Mouse (Mus musculus) liver, embryonic 14.5 days (tissue): ENCODE measurements at regions not wholly inside any gene's neighbourhood (a gene's known extent, or its start where the extent isn't known, plus 50 kb on each side); places are given as distances from the start of the nearest gene placed in this dataset.
A peak's percentile ranks its signal among the peaks of the same experiment; 100 is the strongest.

Experiments
- ATAC-seq: fragments of 200-750 bp; cut with Nextera tagmentation; 2 replicates; pipeline ENCODE4 v1.8.0; 2017; ENCODE audit warnings: moderate number of reproducible peaks, mild to moderate bottlenecking, moderate library complexity; ENCODE audit not compliant: insufficient read depth
- DNase-seq, 3 experiments: peaks; one replicate each; pipeline ENCODE4 v3.0.0-alpha.2; 2012 to 2013; ENCODE audit warnings: low read depth in 3 of 3, low spot score in 3 of 3
- H3K27ac ChIP-seq: fragments of 300-500 bp; sonication (generic); 2 replicates; pipeline ENCODE4 v1.5.1; 2014; ENCODE audit warnings: moderate library complexity, mild to moderate bottlenecking, control low read depth, inconsistent platforms
- H3K27me3 ChIP-seq: fragments of 300-500 bp; sonication (generic); 2 replicates; pipeline ENCODE4 v1.6.1; 2014; ENCODE audit warnings: mild to moderate bottlenecking, low read length, moderate library complexity; ENCODE audit not compliant: control insufficient read depth, insufficient read depth
- H3K36me3 ChIP-seq: fragments of 300-500 bp; sonication (generic); replicated peaks from 2 replicates; pipeline ENCODE4 v1.6.1; 2014; ENCODE audit warnings: low read depth; ENCODE audit not compliant: control insufficient read depth, insufficient read depth
- H3K4me1 ChIP-seq, 2 experiments: fragments of 200-500 bp in 1 of 2; fragments of 300-500 bp in 1 of 2; sonication (generic) in 1 of 2; replicated peaks; 2 replicates each; pipeline ENCODE4 v1.6.1; 2012 to 2014; ENCODE audit warnings: antibody characterized with exemption in 1 of 2, inconsistent platforms in 1 of 2, low read length in 1 of 2; ENCODE audit not compliant: control insufficient read depth in 2 of 2, insufficient read depth in 2 of 2
- H3K4me2 ChIP-seq: fragments of 300-500 bp; sonication (generic); 2 replicates; pipeline ENCODE4 v1.6.1; 2014; ENCODE audit warnings: low read depth, mild to moderate bottlenecking, control low read depth, moderate library complexity
- H3K4me3 ChIP-seq, 2 experiments: fragments of 200-500 bp in 1 of 2; fragments of 300-500 bp in 1 of 2; sonication (generic) in 1 of 2; 2 replicates each; pipeline ENCODE4 v1.5.1; 2012 to 2014; ENCODE audit warnings: low read depth in 2 of 2, low read length in 2 of 2, mild to moderate bottlenecking in 2 of 2, control low read depth in 1 of 2, inconsistent platforms in 1 of 2, moderate library complexity in 1 of 2; ENCODE audit not compliant: insufficient read depth in 1 of 2
- H3K9ac ChIP-seq: fragments of 300-500 bp; sonication (generic); replicated peaks from 2 replicates; pipeline ENCODE4 v1.6.1; 2014; ENCODE audit warnings: mild to moderate bottlenecking, control low read depth, moderate library complexity
- H3K9me3 ChIP-seq: fragments of 300-500 bp; sonication (generic); 2 replicates; pipeline ENCODE4 v1.6.1; 2016; ENCODE audit warnings: low read length, mixed read lengths; ENCODE audit not compliant: control insufficient read depth
- CTCF ChIP-seq: IDR thresholded peaks from 2 replicates; pipeline ENCODE4 v1.5.1; 2016; ENCODE audit warnings: antibody characterized with exemption, low read depth, control low read depth
- EP300 ChIP-seq: IDR thresholded peaks from 2 replicates; pipeline ENCODE4 v1.6.1; 2016; ENCODE audit warnings: antibody characterized with exemption, low read depth
- WGBS: fragments of 180-500 bp; shearing (Covaris S2); extraction: QIAGEN DNeasy Blood & Tissue Kit; methylation state at CpG from one replicate; pipeline ENCODE4 v1.1.7; 2014; ENCODE audit not compliant: insufficient replicate concordance; 5-methylcytosine and 5-hydroxymethylcytosine counted together

- DNase-seq (peak; percentile 49 to 69 (median 49)), ATAC-seq (peak; percentile 80)
- WGBS: under 1% methylated on average over 31 of the region's 31 CpGs
- peak overlapping the region; percentile 68 for H3K9ac ChIP-seq
- TF ChIP-seq EP300 (no peak), CTCF (no peak)
- peaks cover 5 to 7% of the 10 kb centered on the region in 2 experiments; a peak in 2 of 4 replicates for H3K4me1 ChIP-seq
- peak overlapping the region; percentile 67 to 82 for H3K4me3 ChIP-seq
- H3K27me3 ChIP-seq: no peaks in the 10 kb centered on the region
- H3K9me3 ChIP-seq: no peaks in the 10 kb centered on the region
- no peak overlapping the region; the same call in 1 of the 2 replicates for H3K27ac ChIP-seq
- no peaks in the 10 kb centered on the region for H3K36me3 ChIP-seq
- H3K4me2 ChIP-seq: peak overlapping the region; percentile 64
Measured at GRCm38 (mm10) chr2:18586925-18587724, 85.1 kb upstream of the Commd3 start.

- H3K36me3 ChIP-seq: no peaks in the 10 kb centered on the region
- peak in 1 of 3 experiments; percentile 25 for DNase-seq
- peak overlapping the region; percentile 20; the same call in 1 of the 2 replicates for H3K4me2 ChIP-seq
- 0 out of 4 replicates have a peak overlapping the region, but pooled peaks of 1 of the 2 experiments have one; percentile 4 for H3K4me3 ChIP-seq
- H3K9me3 ChIP-seq: no peaks in the 10 kb centered on the region
- 22% methylated on average over 9 of the region's 9 CpGs for WGBS
- H3K9ac ChIP-seq: no peak overlapping the region
- TF ChIP-seq EP300 (no peak), CTCF (peak; percentile 34; the same call in 1 of the 2 replicates)
- no peak overlapping the region for H3K27ac ChIP-seq
- H3K4me1 ChIP-seq: peaks cover 5 to 7% of the 10 kb centered on the region in 2 experiments; a peak in 1 of 4 replicates
- peak; percentile 38; the same call in 1 of the 2 replicates for ATAC-seq
- no peaks in the 10 kb centered on the region for H3K27me3 ChIP-seq
Measured at GRCm38 (mm10) chr2:18585564-18586336, 86.4 kb upstream of the Commd3 start.

- H3K9me3 ChIP-seq: no peaks in the 10 kb centered on the region
- no peaks in the 10 kb centered on the region for H3K27me3 ChIP-seq
- H3K9ac ChIP-seq: no peak overlapping the region
- TF ChIP-seq EP300: no peak
- TF ChIP-seq CTCF: no peak
- no peak overlapping the region for H3K4me3 ChIP-seq
- H3K27ac ChIP-seq: no peak overlapping the region
- ATAC-seq (no peak), DNase-seq (no peak)
- H3K4me1 ChIP-seq: no peaks in the 10 kb centered on the region
- WGBS: 25% methylated on average over 4 of the region's 4 CpGs
- H3K36me3 ChIP-seq: no peaks in the 10 kb centered on the region
- H3K4me2 ChIP-seq: no peak overlapping the region
Measured at GRCm38 (mm10) chr2:18558133-18558532, 114.1 kb upstream of the Commd3 start.

DNA sequence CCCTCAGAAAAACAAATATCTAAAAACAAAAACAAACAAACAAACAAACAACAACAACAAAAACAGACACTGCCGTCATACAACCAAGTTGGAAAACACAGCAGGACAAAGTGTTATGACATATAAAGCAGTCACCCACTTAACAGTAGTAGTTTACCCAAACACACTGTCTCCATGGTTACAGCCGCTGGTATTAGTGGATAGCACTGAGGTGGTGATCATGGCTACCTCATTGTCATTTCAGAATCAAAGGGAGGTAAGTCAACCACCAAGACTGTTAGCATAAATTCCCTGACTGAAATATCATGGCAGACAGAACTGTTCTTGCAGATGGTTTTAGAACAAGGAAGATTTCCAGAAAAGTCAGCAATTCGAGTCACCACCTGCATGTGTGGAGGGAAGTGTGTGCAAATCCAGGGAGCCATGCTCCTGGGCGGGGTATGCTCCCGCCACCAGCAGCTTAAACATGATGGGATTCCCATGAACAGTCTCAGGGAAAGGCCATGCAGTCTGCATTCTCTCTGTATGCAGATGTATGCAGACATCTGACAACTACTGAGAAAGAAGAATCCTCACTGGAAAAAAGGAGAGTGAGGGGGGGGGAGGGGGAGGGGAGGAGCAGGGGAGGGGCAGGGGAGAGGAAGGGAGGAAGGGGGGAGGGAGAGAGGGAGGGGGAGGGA is 124.1 kb upstream of the Commd3 start:
- Histone ChIP-seq H3K4me1 (no peaks in the 10 kb centered on the region), H3K27me3 (no peaks in the 10 kb centered on the region), H3K9me3 (no peaks in the 10 kb centered on the region), H3K36me3 (no peaks in the 10 kb centered on the region), H3K4me3 (no peak overlapping the region), H3K4me2 (no peak overlapping the region), H3K27ac (no peak overlapping the region), H3K9ac (no peak overlapping the region)
- ATAC-seq (no peak), DNase-seq (no peak)
- 55% methylated on average over 5 of the region's 5 CpGs for WGBS
- no peak for TF ChIP-seq EP300
